13 mouse cellular contexts compared by ENCODE assay signal in the genomic region with DNA sequence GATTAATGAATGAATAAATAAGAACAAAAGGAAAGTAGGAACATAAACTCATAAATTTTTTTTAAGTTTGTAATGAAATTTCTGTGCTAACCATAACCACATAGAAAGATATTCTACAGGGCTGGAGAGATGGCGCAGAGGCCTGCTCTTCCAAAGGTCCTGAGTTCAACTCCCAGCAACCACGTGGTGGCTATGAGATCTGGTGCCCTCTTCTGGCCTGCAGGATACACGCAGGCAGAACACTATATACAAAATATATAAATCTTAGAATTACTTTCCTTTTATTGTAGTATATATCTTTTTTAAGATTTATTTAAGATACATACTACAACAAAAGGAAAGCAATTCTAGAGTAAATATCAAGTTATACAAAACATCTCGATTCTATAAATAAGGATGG. TPM values are rescaled to one million over a fixed set of nuclear protein-coding genes. Genes with fewer than 3 reads are reported as not detected.
DNase-seq lines count a peak whose midpoint lies in the region; TF ChIP-seq lines count a peak whose summit lies in the region.
"Had no signal": no experiment of that assay in that cellular context is flagged by ENCODE, and none has a peak within 500 bp of the region (broad histone marks: within the 10 kb centered on the region; RNA-seq: fewer than 3 reads in every experiment).

No protein-coding gene starts in this region.

- H3K79me2 ChIP-seq in heart, adult 2 months (replicated peaks; ENCODE audit: control insufficient read depth, insufficient read depth, low read length) = no peaks in the 10 kb centered on the region

- no peaks in the 10 kb centered on the region for H3K4me1 ChIP-seq in heart, adult 2 months (ENCODE audit: control insufficient read depth, insufficient read depth, low read length)
- H3K4me1 ChIP-seq in bone marrow macrophage, adult 2 months (ENCODE audit: control insufficient read depth, insufficient read depth, low read length) = peaks cover 7% of the 10 kb centered on the region; the same call in 1 of the 2 replicates
- H3K4me1 ChIP-seq in midbrain, embryonic 10.5 days = peaks cover 12% of the 10 kb centered on the region

- H3K27ac ChIP-seq in heart, adult 2 months = no peak overlapping the region
- no peak overlapping the region for H3K27ac ChIP-seq in bone marrow macrophage, adult 2 months (ENCODE audit: insufficient read depth, low read depth, low read length)
- no peak overlapping the region for H3K27ac ChIP-seq in midbrain, embryonic 10.5 days (replicated peaks)
- H3K27ac ChIP-seq: forebrain, embryonic 10.5 days; macrophage had no signal

- no peak overlapping the region for H3K4me3 ChIP-seq in heart, adult 2 months
- no peak overlapping the region for H3K4me3 ChIP-seq in bone marrow macrophage, adult 2 months (ENCODE audit: insufficient read depth, low read length)
- no peak overlapping the region for H3K4me3 ChIP-seq in midbrain, embryonic 10.5 days
- H3K4me3 ChIP-seq: forebrain, embryonic 10.5 days had no signal

- intact Hi-C loops in heart, adult 2 months (cut with DNase I) = no loop called here

- no peak for DNase-seq in heart, adult 2 months
- DNase-seq in heart, adult 11 months = no peak
- peak; percentile 10 for DNase-seq in thymus, postnatal 14 days
- no peak for DNase-seq in thymus, adult 18-20 months
- no peak for DNase-seq in right cerebral cortex, postnatal 10 days (ENCODE audit: low spot score in 2 of 2)
- no peak for DNase-seq in right cerebral cortex, postnatal 36 days (ENCODE audit: low spot score in 2 of 2)
- no peak for DNase-seq in midbrain, embryonic 10.5 days (ENCODE audit: low spot score)
- DNase-seq: adrenal gland, adult 2 months; gastrocnemius, postnatal 14 days; heart, postnatal 10 days had no signal

- no peaks in the 10 kb centered on the region for H3K27me3 ChIP-seq in heart, adult 2 months (ENCODE audit: control insufficient read depth, insufficient read depth, low read length)
- H3K27me3 ChIP-seq in midbrain, embryonic 10.5 days (ENCODE audit: low read depth, poor library complexity, severe bottlenecking) = no peaks in the 10 kb centered on the region

- no peaks in the 10 kb centered on the region; the same call in none of the 2 replicates for H3K36me3 ChIP-seq in heart, adult 2 months (ENCODE audit: control insufficient read depth, insufficient read depth, low read length)
- H3K36me3 ChIP-seq in midbrain, embryonic 10.5 days = peaks cover 47% of the 10 kb centered on the region

- peak; percentile 64 for TF ChIP-seq CTCF in heart, adult 2 months (IDR thresholded peaks at IDR 0.05)
- TF ChIP-seq CTCF in bone marrow macrophage, adult 2 months (IDR thresholded peaks at IDR 0.05; ENCODE audit: low read depth, low read length) = peak; percentile 29; the same call in 1 of the 2 replicates

- TF ChIP-seq POLR2A in heart, adult 2 months (IDR thresholded peaks at IDR 0.05; ENCODE audit: insufficient read depth, low read depth, low read length) = no peak
- TF ChIP-seq POLR2A in bone marrow macrophage, adult 2 months (IDR thresholded peaks at IDR 0.05; ENCODE audit: borderline replicate concordance, low read depth, low read length) = no peak

- H3K9ac ChIP-seq in heart, adult 2 months (ENCODE audit: low read depth, low read length) = no peak overlapping the region

- H3K9me3 ChIP-seq in midbrain, embryonic 10.5 days (replicated peaks) = no peaks in the 10 kb centered on the region
- H3K9me3 ChIP-seq: forebrain, embryonic 10.5 days had no signal

- WGBS in heart, adult 2 months = 80% methylated on average over 4 of the region's 4 CpGs
- WGBS in midbrain, embryonic 10.5 days = 78% methylated on average over 4 of the region's 4 CpGs

- no peak for TF ChIP-seq EP300 in heart, adult 2 months (IDR thresholded peaks at IDR 0.05; ENCODE audit: insufficient read depth, low read depth, low read length)

RNA-seq across cellular contexts. Expression of gene Gnpnat1, which starts 21.8 kb away (rescaled TPM):
- total RNA-seq in heart, adult 2 months (2021) = 10 to 100 TPM; 10.9 to 15.7 TPM
- 3.6 and 6.2 TPM in 2 replicates for polyA plus RNA-seq in heart, adult 2 months (2012; rRNA removed)
- 12.4 and 12.5 TPM in 2 replicates for polyA plus RNA-seq in bone marrow macrophage, adult 2 months (2012; ENCODE audit: insufficient read depth, insufficient read length, missing spikeins)
- 37.8 and 42.4 TPM in 2 replicates for polyA plus RNA-seq in midbrain, embryonic 10.5 days (2016; fragmentation: Nextera tagmentation; extraction: Ambion mirVana)

RNA-seq across cellular contexts. Expression of gene Styx, which starts 32.0 kb away (rescaled TPM):
- 10 to 100 TPM; 26.3 to 33.4 TPM for total RNA-seq in heart, adult 2 months (2021)
- 3.8 and 7.6 TPM in 2 replicates for polyA plus RNA-seq in heart, adult 2 months (2012; rRNA removed)
- polyA plus RNA-seq in bone marrow macrophage, adult 2 months (2012; ENCODE audit: insufficient read depth, insufficient read length, missing spikeins) = 20.9 and 23.4 TPM in 2 replicates
- polyA plus RNA-seq in midbrain, embryonic 10.5 days (2016; fragmentation: Nextera tagmentation; extraction: Ambion mirVana) = 39.3 and 40.0 TPM in 2 replicates

RNA-seq across cellular contexts. Expression of gene Psmc6, which starts 53.3 kb away (rescaled TPM):
- 10 to 100 TPM; 89.7 to 93.7 TPM for total RNA-seq in heart, adult 2 months (2021)
- polyA plus RNA-seq in heart, adult 2 months (2012; rRNA removed) = 46.3 and 116 TPM in 2 replicates
- 149 and 206 TPM in 2 replicates for polyA plus RNA-seq in bone marrow macrophage, adult 2 months (2012; ENCODE audit: insufficient read depth, insufficient read length, missing spikeins)
- polyA plus RNA-seq in midbrain, embryonic 10.5 days (2016; fragmentation: Nextera tagmentation; extraction: Ambion mirVana) = 205 and 210 TPM in 2 replicates
